Mouse (Mus musculus): Measurements from ENCODE around the gene Add1.

DNA sequence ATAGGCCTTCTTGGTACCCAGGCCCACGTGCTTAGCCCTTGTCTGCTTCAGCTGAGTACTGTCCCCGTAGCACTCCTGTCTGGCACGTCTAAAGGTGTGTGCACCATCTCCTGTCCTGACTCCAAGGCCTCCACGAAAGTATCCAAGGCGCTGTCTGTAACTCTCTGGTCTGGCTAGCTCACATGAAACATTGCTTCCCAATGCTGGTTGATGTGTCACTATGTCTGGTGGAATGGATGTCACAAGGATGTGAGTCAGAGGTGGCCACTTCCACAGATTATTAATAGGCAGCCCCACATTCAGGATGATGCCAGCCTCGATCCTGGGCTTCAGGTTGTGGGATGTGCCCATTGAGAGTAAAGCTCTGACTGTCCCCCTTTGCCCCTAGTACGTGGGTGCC is 37.6 kb upstream of the Add1 start:
- TF ChIP-seq GATA1 (IDR thresholded peaks at IDR 0.05; ENCODE audit: low read length) (no peak), TAL1 (IDR thresholded peaks at IDR 0.05; ENCODE audit: low read length) (no peak)

Measured in erythroblast, embryonic 14.5 days (primary cell).